Mouse (Mus musculus): ENCODE results near the gene Cald1.

Gene Cald1

DNA sequence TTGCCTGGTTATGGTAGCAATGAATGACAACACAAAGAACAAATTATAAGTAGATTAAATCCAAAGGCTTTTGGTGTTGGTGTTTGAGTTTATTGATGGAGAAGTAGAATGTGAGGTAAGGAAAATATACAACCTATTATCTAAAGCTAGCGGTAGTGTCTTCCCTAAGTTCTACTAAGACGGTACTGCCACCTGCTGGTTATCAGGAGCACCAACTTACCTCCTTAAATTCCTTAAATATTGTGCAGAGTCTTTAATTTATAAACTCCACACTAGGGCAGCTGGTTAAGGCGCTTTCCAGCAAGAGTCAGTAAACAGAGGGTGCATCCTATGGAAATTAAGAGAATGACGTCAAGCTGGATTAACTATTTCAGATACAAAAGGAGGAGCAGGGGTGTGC is 161.7 kb downstream of the Cald1 start:
- DNase-seq (ENCODE audit: low spot score) = no peak

DNA sequence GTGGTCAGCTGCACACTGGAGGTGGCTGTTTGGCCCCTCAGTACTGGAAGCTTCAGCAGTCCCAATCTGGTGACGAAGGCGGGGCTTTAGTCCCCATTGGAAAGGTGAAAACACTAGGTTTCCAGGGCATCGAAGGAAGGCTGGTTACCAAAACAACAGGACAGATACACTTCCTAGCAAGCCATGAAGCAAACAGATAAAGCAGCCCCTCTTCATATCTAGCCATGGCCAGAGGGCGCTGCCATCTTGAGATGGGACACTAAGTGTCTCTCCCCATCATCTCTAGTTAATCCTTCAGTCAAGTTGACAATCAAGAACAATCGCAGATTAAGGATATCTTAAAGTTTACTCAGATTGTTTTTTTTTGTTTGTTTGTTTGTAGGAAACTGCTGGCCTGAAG is 167.4 kb downstream of the Cald1 start:
- no peak for DNase-seq (ENCODE audit: low spot score)

DNA sequence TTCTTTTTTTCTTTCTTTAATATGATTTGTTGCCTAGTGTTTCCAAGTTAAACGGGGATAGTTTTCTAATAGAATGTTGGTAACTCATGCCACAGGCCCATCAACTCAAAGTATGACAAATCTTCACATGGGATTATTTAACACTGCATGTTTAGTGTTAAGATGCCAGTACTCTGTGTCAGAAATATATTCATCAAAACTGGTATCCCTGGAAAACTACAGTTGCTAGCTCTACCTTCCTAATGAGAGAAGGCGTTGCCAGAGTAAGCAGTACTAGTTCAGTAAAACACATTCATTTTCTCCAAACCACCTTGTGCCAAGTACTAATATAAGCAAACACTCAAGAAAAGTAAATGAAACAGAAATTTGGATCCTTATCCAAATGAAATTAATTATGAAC is 171.7 kb downstream of the Cald1 start:
- DNase-seq (ENCODE audit: low spot score) = no peak

DNA sequence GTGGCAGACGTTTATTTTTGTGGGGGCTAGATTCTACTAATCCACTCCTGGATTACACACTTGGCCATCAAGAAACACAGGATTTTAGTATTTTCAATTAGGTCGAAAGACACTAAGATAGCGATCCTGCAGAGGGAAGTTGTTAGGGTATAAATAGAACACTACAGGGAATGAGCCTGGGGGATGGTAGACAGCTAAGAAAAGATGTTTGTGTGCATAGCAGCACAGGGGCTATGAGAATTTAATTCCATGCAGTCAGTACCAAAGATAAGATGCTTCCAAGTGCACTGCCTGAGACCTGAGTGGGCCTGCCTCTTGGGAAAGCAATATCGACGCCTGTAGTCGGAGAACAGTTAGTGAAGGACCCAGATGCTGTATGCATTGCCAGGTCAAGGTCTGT is 172.2 kb downstream of the Cald1 start:
- no peak for DNase-seq (ENCODE audit: low spot score)

DNA sequence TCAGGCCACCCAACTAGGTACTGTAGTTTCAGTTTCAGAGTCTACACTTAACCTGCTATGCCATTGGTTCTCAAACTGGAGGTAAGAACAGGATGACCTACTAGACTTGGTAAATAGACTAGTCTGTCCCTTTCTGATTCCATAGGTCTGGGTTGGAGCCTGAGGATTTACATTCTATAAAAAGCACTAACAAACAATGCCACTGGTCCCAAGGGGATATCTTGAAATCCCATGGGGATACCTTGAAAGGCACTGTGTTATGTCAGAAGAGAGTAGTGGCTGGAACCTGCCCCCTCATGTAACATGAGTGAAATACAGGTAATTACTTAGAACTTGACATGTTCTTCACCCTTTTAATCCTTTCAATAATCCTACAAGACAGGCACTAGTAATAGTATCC is 178.1 kb downstream of the Cald1 start:
- no peak for DNase-seq (ENCODE audit: low spot score)

DNA sequence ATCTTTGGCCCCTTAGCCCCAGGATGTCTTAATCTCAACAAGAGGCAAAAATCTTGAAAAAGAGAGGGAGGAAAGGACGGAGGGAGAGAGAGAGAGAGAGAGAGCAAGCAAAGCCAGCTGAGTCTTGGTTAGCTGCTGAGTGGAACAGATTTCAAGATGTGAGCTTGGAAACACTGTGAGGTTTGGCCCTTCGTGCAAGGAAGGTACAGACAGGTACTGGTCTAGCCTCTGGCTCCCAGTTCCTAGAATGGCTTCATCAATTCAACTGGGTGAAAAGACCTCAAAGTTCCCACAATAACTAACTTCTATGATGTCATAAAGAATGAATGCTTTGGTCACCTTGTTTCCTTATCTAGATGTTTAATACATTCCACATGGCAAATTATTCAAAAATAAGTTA is 178.8 kb downstream of the Cald1 start:
- DNase-seq (ENCODE audit: low spot score) = no peak

DNA sequence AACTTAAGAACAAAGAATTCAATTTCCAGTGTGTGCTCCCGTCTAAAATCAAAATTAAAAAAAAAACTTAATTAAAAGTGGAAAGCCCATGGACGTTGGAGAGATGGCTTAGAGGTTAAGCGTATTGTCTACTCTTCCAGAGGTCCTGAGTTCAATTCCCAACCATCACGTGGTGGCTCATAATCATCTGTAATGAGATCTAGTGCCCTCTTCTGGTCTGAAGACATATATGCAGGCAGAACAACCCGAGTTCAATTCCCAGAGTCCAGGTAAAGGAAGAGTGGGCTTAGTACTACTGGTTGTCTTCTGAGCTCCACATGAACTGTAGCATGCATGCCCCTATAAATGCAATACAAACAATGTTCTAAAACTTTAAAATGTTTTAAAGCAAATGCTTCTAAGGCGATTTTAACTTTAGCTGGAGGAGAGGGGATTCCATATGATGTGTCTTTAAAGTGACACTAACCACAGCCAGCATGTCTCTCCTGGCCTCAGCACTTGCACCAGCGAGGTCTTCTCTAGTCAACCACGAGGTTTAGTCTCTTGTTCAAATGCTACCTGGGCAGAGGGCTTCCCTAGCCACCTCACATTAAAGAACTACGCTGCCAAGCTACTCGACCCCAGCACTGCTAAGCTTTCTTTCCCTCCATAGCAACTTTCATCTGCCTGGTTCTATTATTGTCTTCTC is 179.8 kb downstream of the Cald1 start:
- no peak for DNase-seq (ENCODE audit: low spot score)

DNA sequence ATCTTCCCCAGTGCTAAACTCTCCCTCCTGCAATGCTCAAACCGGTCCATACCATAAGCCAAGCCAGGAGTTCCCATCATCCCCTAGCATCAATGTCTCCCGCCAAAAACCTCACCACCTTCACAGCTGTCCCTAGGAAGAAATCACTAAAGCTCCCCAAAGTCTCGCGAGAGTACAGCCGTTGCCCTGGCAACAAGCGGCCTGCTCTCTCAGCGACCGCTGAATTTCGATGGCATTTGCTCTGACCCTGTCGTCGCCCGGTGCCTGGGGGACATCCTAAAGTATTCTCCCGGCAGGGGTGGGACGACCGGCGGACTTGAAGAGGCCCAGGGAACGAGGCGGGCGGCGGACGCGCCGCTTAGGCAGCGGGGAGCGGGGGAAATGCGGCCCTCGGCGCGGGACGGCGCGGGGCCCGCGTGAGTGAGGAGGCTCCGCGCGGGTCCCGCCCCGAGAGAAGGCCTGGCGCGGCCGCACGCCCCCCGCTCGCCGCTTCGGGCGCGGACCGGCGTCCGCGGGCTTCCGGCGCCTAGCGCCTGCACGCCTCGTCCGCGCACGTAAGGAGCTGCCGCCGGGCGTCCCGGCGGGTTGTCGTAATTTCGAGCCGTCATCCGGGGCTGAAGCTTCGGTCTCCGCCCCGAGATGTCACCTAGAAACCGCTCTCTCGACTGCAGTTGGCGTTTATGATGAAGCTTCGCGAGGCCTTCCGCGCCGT is 182.1 kb downstream of the Cald1 start, which contains the start of gene Agbl3:
Agbl3 (plus strand) TSS at position 202 of the 712 bp plus-strand sequence.
- DNase-seq (ENCODE audit: low spot score) = peak; percentile 93

DNA sequence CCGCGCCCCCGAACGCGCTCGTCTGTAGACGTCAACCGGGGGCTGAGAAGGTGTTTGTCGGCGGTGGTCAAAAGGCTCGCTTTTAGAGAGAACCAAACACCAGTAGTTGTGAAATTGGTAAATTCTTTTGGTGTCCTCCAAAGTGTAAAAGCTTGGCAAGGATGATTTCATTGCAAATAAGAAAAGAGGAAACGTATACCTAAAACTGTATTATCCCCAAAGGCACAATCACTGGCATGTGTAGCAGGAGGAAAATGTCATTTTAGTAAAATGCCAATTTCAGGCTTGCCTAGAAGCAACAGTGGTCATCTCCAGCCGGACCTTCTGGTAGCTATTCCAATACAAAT is 182.6 kb downstream of the Cald1 start:
- no peak for DNase-seq (ENCODE audit: low spot score)

DNA sequence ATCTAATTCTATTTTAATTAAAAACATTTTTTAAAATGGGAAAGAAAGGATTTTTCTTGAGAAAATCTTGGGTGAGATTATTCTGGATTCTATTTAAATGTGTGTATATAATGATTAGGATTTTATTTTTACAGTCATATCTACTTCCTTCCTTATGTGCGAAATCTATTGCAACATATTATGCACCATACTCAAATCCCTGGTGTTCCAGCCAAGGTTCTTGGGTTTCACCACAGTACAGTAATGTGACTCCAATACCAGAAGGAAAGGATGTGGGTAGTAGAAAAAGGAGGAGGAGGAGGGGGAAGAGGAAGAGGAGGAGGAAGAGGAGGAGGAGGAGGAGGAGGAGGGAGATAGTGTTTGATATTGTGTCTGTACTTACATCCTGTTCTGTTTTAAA is 184.2 kb downstream of the Cald1 start:
- no peak for DNase-seq (ENCODE audit: low spot score)

DNA sequence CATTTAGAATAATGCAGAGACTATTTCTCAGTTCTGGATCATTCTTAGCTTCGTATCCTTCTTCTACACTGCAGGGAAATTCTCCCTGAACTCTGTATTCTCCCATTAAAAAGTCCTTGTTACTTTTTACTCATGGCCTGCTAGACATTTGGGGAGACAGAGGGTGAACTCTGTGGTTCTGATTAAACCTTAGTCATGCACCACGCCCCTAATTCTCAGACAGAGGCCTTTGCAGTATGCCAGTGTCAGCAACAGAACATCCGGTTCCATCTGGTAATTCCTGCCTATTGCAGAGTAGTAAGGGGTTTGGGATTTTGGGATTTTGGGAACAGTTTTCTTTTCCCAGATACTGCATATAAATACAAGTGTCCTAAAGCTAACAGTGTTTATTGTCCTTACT is 198.6 kb downstream of the Cald1 start:
- DNase-seq (ENCODE audit: low spot score) = no peak

DNA sequence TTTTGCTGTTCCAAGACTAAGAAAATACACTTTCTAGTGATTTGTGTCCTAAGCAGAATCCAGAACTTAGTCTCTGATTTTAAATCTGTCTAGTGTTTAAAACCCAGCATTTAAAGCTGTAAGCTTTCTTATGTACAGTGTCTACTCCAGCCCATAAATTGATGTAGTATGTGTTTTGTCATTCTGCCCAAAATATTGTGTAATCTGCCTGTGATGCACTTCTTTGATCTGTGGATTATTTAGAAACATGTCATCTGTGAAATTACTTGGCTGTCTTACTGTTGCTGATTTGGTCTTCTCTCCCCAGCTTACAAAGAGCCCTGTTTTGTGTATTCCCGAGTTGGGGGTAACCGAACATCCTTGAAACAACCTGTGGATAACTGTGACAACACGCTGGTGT is 199.6 kb downstream of the Cald1 start:
- DNase-seq (ENCODE audit: low spot score) = no peak

DNA sequence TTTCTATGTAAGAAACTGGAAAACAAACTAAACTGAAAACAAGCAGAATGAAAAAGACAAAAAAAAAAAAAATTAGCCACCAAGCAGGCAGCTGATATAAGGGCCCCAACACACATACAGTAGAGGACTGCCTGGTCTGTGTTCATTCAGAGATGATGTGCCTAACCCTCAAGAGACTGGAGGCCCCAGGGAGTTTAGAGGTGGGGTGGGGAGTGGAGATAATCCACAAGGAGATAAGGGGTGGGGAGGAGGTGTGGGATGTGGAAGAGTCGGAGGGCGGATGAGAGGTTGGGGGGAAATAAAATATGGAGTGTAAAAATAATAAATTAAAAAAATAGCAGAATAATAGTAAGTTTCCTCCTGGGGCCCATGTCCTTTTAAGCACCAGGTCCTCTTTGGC is 207.3 kb downstream of the Cald1 start:
- DNase-seq (ENCODE audit: low spot score) = no peak

DNA sequence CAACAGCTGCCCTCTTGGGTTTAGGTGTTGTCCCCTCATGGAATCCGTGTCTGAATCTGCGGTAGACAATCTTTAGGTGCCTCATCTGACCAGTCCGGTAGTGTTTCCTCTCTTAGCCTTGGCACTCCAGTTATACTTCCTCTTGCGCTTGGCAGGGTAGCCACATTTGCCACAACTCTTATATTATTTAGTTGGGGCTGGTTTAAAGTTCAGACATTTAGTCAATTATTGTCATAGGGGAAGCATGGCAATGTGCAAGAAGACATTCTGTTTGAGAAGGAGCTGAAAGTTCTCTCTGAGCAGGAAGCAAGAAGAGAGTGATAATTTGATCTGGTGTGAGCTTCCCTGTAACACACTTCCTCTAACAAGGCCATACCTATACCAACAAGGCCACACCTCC is 212.4 kb downstream of the Cald1 start:
- DNase-seq (ENCODE audit: low spot score) = no peak

DNA sequence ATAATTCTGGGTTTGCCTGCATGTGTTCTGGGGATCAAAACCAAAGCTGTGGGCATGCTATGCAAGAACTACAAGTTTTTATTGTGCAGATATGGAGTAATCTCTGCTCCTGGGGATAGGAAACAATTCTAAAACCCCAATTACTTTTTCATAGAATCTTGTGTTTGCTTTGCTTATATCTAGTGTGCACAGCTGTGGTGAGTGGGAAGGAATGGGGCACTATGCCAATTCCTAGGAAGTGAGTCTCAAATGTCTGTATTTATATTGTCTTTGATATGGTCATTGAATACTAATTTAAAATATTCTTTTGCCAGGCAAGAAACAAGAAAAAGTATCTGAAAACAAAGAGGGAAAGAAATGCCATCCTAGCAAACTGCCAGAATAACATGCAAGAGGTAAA is 226.1 kb downstream of the Cald1 start:
- no peak for DNase-seq (ENCODE audit: low spot score)

Data from ovary, postnatal 36 days (tissue).